Mouse (Mus musculus) MEL (cell line): ENCODE measurements around the gene Dock1.

Experiments used
- CHD2 ChIP-seq: IDR thresholded peaks from 2 replicates; pipeline ENCODE4 v1.6.1; 2011; ENCODE audit warnings: low read length, improper control_type of control experiment
- CTCF ChIP-seq, 3 experiments: IDR thresholded peaks in 2 of 3; conservative IDR thresholded peaks in 1 of 3; 2 replicates each; pipeline ENCODE4 v1.5.1; 2011 to 2012; ENCODE audit warnings: low read length in 3 of 3, low read depth in 2 of 3, mild to moderate bottlenecking in 2 of 3, improper control_type of control experiment in 1 of 3, inconsistent platforms in 1 of 3, mixed read lengths in 1 of 3, moderate library complexity in 1 of 3; ENCODE audit not compliant: control insufficient read depth in 1 of 3, insufficient read depth in 1 of 3, poor library complexity in 1 of 3, severe bottlenecking in 1 of 3
- ELF1 ChIP-seq: IDR thresholded peaks from 2 replicates; pipeline ENCODE4 v1.6.1; 2014; ENCODE audit warnings: low read depth, mild to moderate bottlenecking, inconsistent platforms, low read length, improper control_type of control experiment, moderate library complexity
- EP300 ChIP-seq, 2 experiments: IDR thresholded peaks; 2 replicates each; pipeline ENCODE4 v1.6.1; 2011; ENCODE audit warnings: improper control_type of control experiment in 2 of 2, low read length in 2 of 2, low read depth in 1 of 2, mild to moderate bottlenecking in 1 of 2
- KAT2A ChIP-seq: conservative IDR thresholded peaks from 2 replicates; pipeline ENCODE4 v1.6.1; 2012; ENCODE audit warnings: low read depth, low read length, improper control_type of control experiment, inconsistent platforms
- MYB ChIP-seq: IDR thresholded peaks from 2 replicates; pipeline ENCODE4 v1.6.1; 2011; ENCODE audit warnings: mild to moderate bottlenecking, low read depth, low read length, improper control_type of control experiment
- POLR2A ChIP-seq, 2 experiments: IDR thresholded peaks; 2 replicates each; pipeline ENCODE4 v1.6.1; 2011 to 2012; ENCODE audit warnings: low read length in 2 of 2, mild to moderate bottlenecking in 2 of 2, control low read depth in 1 of 2, improper control_type of control experiment in 1 of 2, low read depth in 1 of 2, moderate library complexity in 1 of 2; ENCODE audit not compliant: control insufficient read depth in 1 of 2, insufficient read depth in 1 of 2, poor library complexity in 1 of 2
- POLR2AphosphoS5 ChIP-seq: IDR thresholded peaks from 2 replicates; pipeline ENCODE4 v1.6.1; 2012; ENCODE audit warnings: low read depth, borderline replicate concordance, mild to moderate bottlenecking, inconsistent platforms, low read length, moderate library complexity, mixed read lengths
- RCOR1 ChIP-seq: IDR thresholded peaks from 2 replicates; pipeline ENCODE4 v1.6.1; 2012; ENCODE audit warnings: low read depth, mild to moderate bottlenecking, inconsistent platforms, low read length, improper control_type of control experiment
- SMC3 ChIP-seq: IDR thresholded peaks from 2 replicates; pipeline ENCODE4 v1.6.1; 2011; ENCODE audit warnings: low read depth, low read length, improper control_type of control experiment
- TAL1 ChIP-seq: IDR thresholded peaks from 2 replicates; pipeline ENCODE4 v1.6.1; 2012; ENCODE audit warnings: mild to moderate bottlenecking, inconsistent platforms, low read length, moderate library complexity, mixed read lengths
- TBP ChIP-seq: IDR thresholded peaks from 2 replicates; pipeline ENCODE4 v1.8.0; 2011; ENCODE audit warnings: low read depth, low read length, improper control_type of control experiment
- USF1 ChIP-seq: IDR thresholded peaks from 2 replicates; pipeline ENCODE4 v1.6.1; 2014; ENCODE audit warnings: low read depth, mild to moderate bottlenecking, inconsistent platforms, low read length, improper control_type of control experiment, moderate library complexity
- ZKSCAN1 ChIP-seq: IDR thresholded peaks from 2 replicates; pipeline ENCODE4 v1.6.1; 2012; ENCODE audit warnings: low read depth, mild to moderate bottlenecking, inconsistent platforms, low read length, improper control_type of control experiment, moderate library complexity

DNA sequence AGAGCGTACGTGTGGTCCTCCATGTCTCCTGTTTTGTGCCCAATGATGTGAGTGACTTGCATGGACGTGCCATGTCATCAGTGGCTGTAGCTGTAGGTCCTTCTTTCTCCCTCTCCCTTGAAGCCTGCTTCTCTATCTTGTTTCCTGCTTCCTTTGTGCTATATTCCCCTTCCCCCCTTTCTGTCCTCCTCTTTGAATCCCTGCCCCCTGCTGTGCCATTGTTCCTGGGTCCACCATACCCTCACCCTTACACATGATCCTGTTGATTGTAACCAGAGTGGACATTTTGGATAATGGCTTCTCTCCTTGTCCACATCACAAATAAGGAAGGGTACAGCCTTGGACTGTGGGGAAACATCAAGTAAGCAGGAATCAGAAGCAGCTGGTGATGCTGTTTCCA is 81.0 kb downstream of the Dock1 start:
- TF ChIP-seq EP300 (IDR thresholded peaks at IDR 0.05; ENCODE audit: low read depth in 1 of 2, low read length in 2 of 2) (no peak), TBP (no peak), USF1 (no peak), POLR2A (IDR thresholded peaks at IDR 0.05; ENCODE audit: control insufficient read depth in 1 of 2, insufficient read depth in 1 of 2, low read depth in 1 of 2, low read length in 2 of 2, poor library complexity in 1 of 2) (no peak), MYB (no peak), CTCF (IDR thresholded peaks at IDR 0.05 in 2 of 3, conservative IDR thresholded peaks at IDR 0.05 in 1 of 3; ENCODE audit: control insufficient read depth in 1 of 3, insufficient read depth in 1 of 3, low read depth in 2 of 3, low read length in 3 of 3, poor library complexity in 1 of 3, severe bottlenecking in 1 of 3) (no peak), ELF1 (no peak), RCOR1 (no peak), KAT2A (no peak), SMC3 (no peak), POLR2AphosphoS5 (no peak), TAL1 (no peak), CHD2 (no peak), ZKSCAN1 (no peak)
